ENCODE assay signal across 14 mouse cellular contexts in the genomic region with DNA sequence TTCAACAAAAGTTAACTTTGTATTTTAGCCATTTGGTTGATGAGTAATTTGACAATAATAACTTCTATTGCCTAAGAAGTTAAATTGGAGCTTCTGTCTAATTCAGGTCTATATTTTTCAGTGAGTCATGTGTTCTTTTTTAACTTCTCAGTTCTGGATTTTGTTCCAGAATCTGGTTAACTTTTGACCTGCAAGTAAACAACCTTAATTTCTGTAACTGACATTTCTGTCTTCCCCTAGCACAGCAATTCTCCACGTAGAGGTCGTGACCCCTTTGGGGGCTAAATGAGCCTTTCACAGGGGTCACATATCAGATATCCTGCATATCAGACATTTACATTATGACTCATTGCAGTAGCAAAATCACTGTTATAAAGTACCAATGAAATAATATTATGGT.
DNase-seq lines count a peak whose midpoint lies in the region; ATAC-seq lines count a peak whose summit lies in the region.
"Had no signal": no experiment of that assay in that cellular context is flagged by ENCODE, and none has a peak within 500 bp of the region (broad histone marks: within the 10 kb centered on the region; RNA-seq: fewer than 3 reads in every experiment).

No protein-coding gene starts in this region.

- ATAC-seq in embryonic facial prominence, embryonic 12.5 days (ENCODE audit: insufficient number of reproducible peaks, insufficient read depth, low FRiP score, low TSS enrichment) = no peak
- ATAC-seq in hindbrain, embryonic 13.5 days (ENCODE audit: low FRiP score) = no peak
- no peak for ATAC-seq in midbrain, embryonic 14.5 days (ENCODE audit: low FRiP score, low TSS enrichment)
- ATAC-seq: activated CD4-positive, CD25-positive, alpha-beta regulatory T cell, adult 4 months had no signal

- no peak overlapping the region; the same call in 1 of the 2 replicates for H3K4me2 ChIP-seq in embryonic facial prominence, embryonic 12.5 days (replicated peaks)
- peak overlapping the region; percentile 60; the same call in 1 of the 2 replicates for H3K4me2 ChIP-seq in hindbrain, embryonic 13.5 days
- H3K4me2 ChIP-seq in midbrain, embryonic 14.5 days (ENCODE audit: low read length) = peak overlapping the region; percentile 59; the same call in 1 of the 2 replicates

- no peaks in the 10 kb centered on the region for H3K27me3 ChIP-seq in embryonic facial prominence, embryonic 12.5 days
- no peaks in the 10 kb centered on the region for H3K27me3 ChIP-seq in hindbrain, embryonic 13.5 days
- H3K27me3 ChIP-seq in midbrain, embryonic 14.5 days (ENCODE audit: control insufficient read depth, insufficient read depth, low read length) = no peaks in the 10 kb centered on the region

- peak; percentile 66 for DNase-seq in kidney, adult 9 months
- no peak for DNase-seq in kidney, adult 18-20 months
- DNase-seq in midbrain, embryonic 14.5 days = no peak
- DNase-seq in cerebellum, adult 11-12 months = no peak
- DNase-seq in layer of hippocampus, adult 9-10 months (ENCODE audit: low spot score) = no peak
- no peak for DNase-seq in adipocyte (ENCODE audit: low spot score)
- DNase-seq: cerebellum, adult 8-10 months; gastrocnemius, adult 2 months; lung, postnatal 10 days had no signal

- H3K36me3 ChIP-seq in embryonic facial prominence, embryonic 12.5 days = no peaks in the 10 kb centered on the region
- no peaks in the 10 kb centered on the region for H3K36me3 ChIP-seq in hindbrain, embryonic 13.5 days
- no peaks in the 10 kb centered on the region for H3K36me3 ChIP-seq in midbrain, embryonic 14.5 days (ENCODE audit: control insufficient read depth, insufficient read depth, low read length)
- H3K36me3 ChIP-seq: heart, embryonic 13.5 days had no signal

- WGBS in embryonic facial prominence, embryonic 12.5 days = 28% methylated on average over 2 of the region's 2 CpGs
- 57% methylated on average over 2 of the region's 2 CpGs for WGBS in hindbrain, embryonic 13.5 days
- 64% methylated on average over 2 of the region's 2 CpGs for WGBS in midbrain, embryonic 14.5 days

- H3K27ac ChIP-seq in embryonic facial prominence, embryonic 12.5 days = peak overlapping the region; percentile 93
- H3K27ac ChIP-seq in hindbrain, embryonic 13.5 days = peak overlapping the region; percentile 83
- H3K27ac ChIP-seq in midbrain, embryonic 14.5 days (replicated peaks; ENCODE audit: low read depth, low read length) = peak overlapping the region; percentile 73; the same call in 1 of the 2 replicates
- H3K27ac ChIP-seq: stomach, postnatal 0 days had no signal

- H3K9ac ChIP-seq in embryonic facial prominence, embryonic 12.5 days = no peak overlapping the region
- no peak overlapping the region for H3K9ac ChIP-seq in hindbrain, embryonic 13.5 days
- H3K9ac ChIP-seq in midbrain, embryonic 14.5 days (replicated peaks; ENCODE audit: low read length) = no peak overlapping the region

- H3K9me3 ChIP-seq in embryonic facial prominence, embryonic 12.5 days = no peaks in the 10 kb centered on the region
- H3K9me3 ChIP-seq in hindbrain, embryonic 13.5 days = no peaks in the 10 kb centered on the region
- H3K9me3 ChIP-seq in midbrain, embryonic 14.5 days (ENCODE audit: control insufficient read depth, low read length) = no peaks in the 10 kb centered on the region
- H3K9me3 ChIP-seq: heart, embryonic 13.5 days had no signal

- no peak overlapping the region for H3K4me3 ChIP-seq in embryonic facial prominence, embryonic 12.5 days
- H3K4me3 ChIP-seq in hindbrain, embryonic 13.5 days = no peak overlapping the region
- no peak overlapping the region for H3K4me3 ChIP-seq in midbrain, embryonic 14.5 days (replicated peaks; ENCODE audit: low read depth, low read length)

- H3K4me1 ChIP-seq in embryonic facial prominence, embryonic 12.5 days = peaks cover 40% of the 10 kb centered on the region
- H3K4me1 ChIP-seq in hindbrain, embryonic 13.5 days (replicated peaks) = peaks cover 43% of the 10 kb centered on the region
- H3K4me1 ChIP-seq in midbrain, embryonic 14.5 days (ENCODE audit: control insufficient read depth, insufficient read depth, low read length) = peaks cover 26% of the 10 kb centered on the region
